Mouse (Mus musculus) left cerebral cortex, adult 2 months (tissue): Measurements from ENCODE around the gene Tmem262. TPM values are rescaled to one million over a fixed set of nuclear protein-coding genes. Genes with fewer than 3 reads are reported as not detected.
A peak's percentile ranks its signal among the peaks of the same experiment; 100 is the strongest.

Experiments used
- DNase-seq, 2 experiments: peaks; one replicate each; pipeline ENCODE4 v3.0.0; 2021 to 2022; ENCODE audit warnings: low spot score in 2 of 2, mixed read lengths in 1 of 2; ENCODE audit errors: extremely low spot score in 1 of 2
- H3K27ac ChIP-seq: fragments of 200-600 bp; 2 replicates; pipeline ENCODE4 v1.8.1; 2022
- H3K4me3 ChIP-seq: fragments of 200-600 bp; 2 replicates; pipeline ENCODE4 v1.8.1; 2022
- CTCF ChIP-seq: fragments of 200-600 bp; IDR thresholded peaks from 2 replicates; pipeline ENCODE4 v1.8.1; 2022; ENCODE audit warnings: antibody characterized with exemption, mild to moderate bottlenecking, moderate library complexity
- intact Hi-C: fragments of 180-260 bp; cut with DNase I; formaldehyde crosslinking; loops from one replicate; pipeline ENCODE4 v1.15.1; 2025
- total RNA-seq, 2 experiments: library from RNA; stranded (reverse); gene quantifications; 2 replicates each; pipeline ENCODE4 v1.2.3; 2021

The Tmem262 gene
- total RNA-seq, 2 experiments from 2014 or later, result not detected

DNA sequence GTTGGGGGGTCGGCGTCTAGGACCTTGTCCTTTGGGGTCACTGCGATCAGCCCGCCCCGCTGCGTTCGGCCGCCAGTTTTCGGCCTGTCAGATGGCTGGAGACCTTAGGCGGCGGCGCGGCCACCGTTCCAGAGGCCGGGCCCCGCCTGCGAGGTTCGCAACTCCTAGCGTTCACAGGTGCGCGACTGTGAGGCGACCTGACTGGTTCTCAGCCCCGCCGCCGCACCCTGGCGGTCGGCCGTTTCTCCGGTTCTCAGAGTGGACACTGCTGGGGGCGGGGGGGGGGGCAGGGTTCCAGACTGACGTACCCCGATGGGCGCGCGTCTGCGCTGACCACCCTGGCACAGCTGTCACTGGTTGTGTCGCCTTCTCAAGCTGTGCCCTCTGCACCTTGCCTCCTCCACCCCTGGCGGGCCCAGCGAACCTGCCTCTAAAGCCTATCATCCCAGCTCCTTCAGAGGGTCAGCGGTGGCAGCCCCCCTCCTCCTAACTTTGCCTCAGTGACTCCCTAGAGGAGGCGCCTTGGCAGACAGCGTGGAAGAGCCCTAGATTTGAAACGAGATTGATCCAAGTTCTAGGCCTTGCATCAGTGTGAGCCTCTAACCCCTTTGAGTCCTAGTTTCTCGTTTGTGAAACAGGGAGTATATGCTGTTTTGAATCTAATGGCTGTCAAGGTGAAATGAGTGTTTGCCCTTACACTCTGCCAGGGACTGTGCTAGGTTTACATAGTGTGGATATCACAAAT lies 32.5 kb upstream of the Tmem262 start:
- no peak for DNase-seq
- H3K27ac ChIP-seq, result peak overlapping the region; percentile 99
- no peak for TF ChIP-seq CTCF
- H3K4me3 ChIP-seq, result peak overlapping the region; percentile 64
- intact Hi-C loops, result loop anchor here (1.0 to 10.0 kb wide), 4 partner anchors 10 to 263 kb away; partner anchors contain the start of genes Fau, Mrpl49, Pola2 and Snx15

DNA sequence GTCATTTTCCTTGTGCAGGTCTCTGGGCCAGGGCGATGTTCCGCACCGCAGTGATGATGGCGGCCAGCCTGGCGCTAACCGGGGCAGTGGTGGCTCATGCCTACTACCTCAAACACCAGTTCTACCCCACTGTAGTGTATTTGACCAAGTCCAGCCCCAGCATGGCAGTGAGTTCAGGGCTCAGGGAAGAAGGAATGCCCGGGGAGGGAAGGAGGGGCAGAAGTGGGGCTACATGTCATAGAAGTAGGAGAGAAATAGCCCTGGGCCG lies 32.0 kb upstream of the Tmem262 start:
- H3K4me3 ChIP-seq, result peak overlapping the region; percentile 64
- intact Hi-C loops, result loop anchor here (1.0 to 10.0 kb wide), 4 partner anchors 9 to 263 kb away; partner anchors contain the start of genes Fau, Mrpl49, Pola2 and Snx15
- peak overlapping the region; percentile 99; the same call in 1 of the 2 replicates for H3K27ac ChIP-seq
- DNase-seq, result no peak
- TF ChIP-seq CTCF, result no peak

DNA sequence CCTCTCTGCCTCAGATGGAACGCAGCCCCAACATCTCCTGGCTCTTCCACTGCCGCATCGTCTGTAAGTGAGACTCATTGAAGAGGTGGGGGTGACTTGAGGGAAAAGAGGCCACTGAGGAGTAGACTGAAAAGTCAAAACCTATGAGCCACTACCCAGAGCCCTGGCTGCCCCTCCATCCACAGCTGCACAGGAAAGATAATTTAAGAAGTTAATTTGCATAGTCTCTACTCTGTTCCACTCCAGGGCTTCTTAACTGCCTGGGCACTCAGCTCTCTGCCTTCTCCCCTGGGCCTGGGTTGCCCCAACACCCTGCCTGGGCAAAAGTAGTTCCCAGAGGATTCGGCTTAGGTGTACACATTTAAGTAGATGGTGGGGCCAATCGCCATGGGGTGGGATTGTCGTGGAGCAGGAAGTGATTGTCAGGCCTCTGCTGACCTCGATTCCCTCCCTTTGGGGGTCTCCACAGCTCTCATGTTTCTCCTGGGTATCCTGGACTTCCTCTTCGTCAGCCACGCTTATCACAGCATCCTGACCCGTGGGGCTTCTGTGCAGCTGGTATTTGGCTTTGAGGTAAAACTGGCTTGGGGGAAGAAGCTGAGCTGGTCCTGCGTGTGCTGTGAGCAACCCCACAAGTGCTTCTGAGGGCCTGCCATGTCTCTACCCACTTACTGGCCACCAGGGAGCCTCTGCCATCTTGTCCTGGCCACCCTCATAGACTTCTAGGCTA lies 31.0 kb upstream of the Tmem262 start:
- no peak for TF ChIP-seq CTCF
- H3K4me3 ChIP-seq, result no peak overlapping the region
- H3K27ac ChIP-seq, result no peak overlapping the region
- intact Hi-C loops, result loop anchor here (5.0 to 10.0 kb wide), 2 partner anchors 78 to 264 kb away; partner anchors contain the start of gene Snx15
- no peak for DNase-seq

DNA sequence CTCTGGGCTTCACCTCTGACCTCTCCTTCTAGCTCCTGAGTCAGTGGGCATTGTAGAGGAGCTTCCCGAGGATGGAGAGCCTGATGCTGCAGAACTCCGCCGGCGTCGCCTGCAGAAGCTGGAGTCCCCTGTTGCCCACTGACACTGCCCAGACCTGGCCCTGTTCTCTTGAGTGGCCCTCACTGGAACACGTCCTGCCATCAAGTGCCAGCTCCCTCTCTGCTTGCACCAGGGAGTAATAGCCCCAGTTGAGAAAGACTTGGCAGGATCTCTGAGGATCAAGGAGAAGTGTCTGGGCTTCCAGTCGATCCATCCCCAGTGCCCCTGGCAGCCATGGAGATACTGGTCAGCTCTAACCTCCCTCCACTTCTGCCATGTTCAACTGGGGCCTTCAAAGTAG lies 27.3 kb upstream of the Tmem262 start:
- Histone ChIP-seq H3K27ac (no peak overlapping the region), H3K4me3 (no peak overlapping the region)
- no peak for TF ChIP-seq CTCF
- intact Hi-C loops, result no loop called here
- no peak for DNase-seq

DNA sequence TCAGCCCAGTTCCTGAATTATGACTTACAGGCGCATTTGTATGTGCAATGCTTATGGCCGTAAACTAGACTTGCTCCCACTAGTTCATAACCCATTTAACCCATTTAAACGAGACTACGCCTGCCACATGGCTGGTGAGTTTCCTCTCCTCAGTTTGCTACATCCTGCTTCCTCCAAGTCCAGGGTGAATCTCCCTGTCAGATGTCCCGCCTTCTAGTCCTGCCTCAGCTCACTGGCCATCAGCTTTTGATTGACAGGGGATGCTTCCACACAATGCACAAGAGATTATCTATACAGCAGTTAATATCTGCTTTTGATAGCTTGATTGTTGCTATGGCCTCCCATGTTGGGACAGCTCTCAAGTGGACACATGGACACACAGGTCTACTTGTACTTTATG lies 25.5 kb upstream of the Tmem262 start:
- Histone ChIP-seq H3K4me3 (no peak overlapping the region), H3K27ac (no peak overlapping the region)
- DNase-seq, result no peak
- no peak for TF ChIP-seq CTCF
- intact Hi-C loops, result no loop called here

DNA sequence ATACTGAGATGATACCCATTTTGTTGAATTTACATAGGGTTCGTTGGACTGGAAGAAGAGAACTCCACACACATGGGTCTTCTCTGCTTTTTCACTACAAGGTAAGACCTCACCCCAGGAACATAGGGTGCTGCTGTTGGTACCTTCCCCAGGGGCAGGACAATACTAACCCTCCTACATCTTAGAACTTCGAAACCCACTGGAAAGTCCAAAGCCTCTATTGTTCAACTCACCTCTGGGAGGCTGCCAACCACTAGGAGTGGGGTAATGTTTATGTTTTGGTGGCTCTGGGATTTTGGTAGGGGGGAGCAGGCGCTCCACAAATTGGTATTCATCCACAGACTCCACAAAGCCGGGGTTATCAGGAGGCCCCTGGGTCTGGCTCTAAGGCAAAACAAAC lies 23.1 kb upstream of the Tmem262 start:
- peak overlapping the region; percentile 86 for H3K4me3 ChIP-seq
- intact Hi-C loops, result loop anchor here (1.0 kb wide), 1 partner anchor 9 kb away; no protein-coding TSS in a partner anchor
- no peak for TF ChIP-seq CTCF
- DNase-seq, result no peak
- no peak overlapping the region for H3K27ac ChIP-seq

DNA sequence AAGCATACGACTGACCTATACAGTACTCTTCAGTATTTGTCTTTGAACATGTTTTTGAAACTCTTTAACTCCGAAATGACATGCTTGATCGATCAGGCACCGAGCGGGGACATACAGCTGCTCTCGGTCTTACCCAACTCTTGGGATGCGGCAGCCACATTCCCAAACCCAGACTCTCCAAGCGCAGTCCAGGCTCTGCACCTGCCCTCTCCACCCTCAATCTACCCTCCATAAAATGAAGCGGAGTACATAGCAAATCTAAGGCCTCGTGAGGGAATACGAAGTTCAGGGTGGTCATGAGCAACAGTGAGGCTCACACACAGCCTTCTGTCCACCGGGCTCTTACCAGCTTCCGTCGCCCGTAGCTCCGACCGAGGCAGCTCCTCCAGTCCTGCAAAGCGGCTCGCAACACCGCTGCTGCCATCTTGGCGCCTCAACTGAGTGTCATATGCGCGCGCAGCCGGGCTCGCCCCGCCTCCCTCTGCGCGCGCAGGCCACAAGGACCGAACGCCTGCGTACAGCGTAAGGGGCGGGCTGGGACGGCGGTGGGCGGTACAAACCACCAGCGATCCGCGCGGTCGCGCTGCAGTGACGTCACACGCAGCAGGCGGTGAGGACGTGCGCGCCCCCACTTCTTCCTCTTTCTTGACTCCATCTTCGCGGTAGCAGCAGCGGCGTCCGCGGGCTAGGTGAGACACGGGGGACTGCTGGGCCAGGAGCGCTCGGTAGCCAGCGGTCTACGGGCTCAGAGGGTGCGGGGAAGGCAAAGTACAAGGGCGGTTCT lies 22.3 kb upstream of the Tmem262 start, which contains the start of the genes Mrpl49 and Fau:
Mrpl49 (minus strand) TSS at position 473 of the 784 bp plus-strand sequence.
Fau (plus strand) TSS at position 532 of the 784 bp plus-strand sequence.
- peak; percentile 99 to 100 for DNase-seq
- TF ChIP-seq CTCF, result no peak
- peak within 1 kb of the TSS; percentile 94 for H3K27ac ChIP-seq
- intact Hi-C loops, result loop anchor here (1.0 kb wide), 1 partner anchor 10 kb away; no protein-coding TSS in a partner anchor
- peak within 1 kb of the TSS; percentile 86 for H3K4me3 ChIP-seq

DNA sequence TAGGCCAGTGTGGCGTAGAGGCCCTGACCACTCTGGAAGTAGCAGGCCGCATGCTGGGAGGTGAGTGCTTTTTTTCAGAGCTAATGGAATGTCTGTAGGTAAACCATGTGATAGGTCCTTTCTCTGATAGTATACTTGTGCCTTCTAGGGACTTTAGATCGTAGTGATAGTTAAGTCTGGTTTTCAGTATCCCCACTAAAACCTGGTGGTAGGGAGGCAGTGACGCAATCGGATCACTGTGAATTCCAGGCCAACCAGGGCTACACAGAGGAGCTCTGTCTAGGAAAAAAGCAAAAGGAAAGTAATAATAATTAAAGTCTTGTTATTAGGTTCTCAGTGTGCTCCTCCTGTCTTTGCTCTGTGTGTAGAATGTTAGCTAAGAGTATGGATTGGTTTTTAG lies 21.3 kb upstream of the Tmem262 start:
- intact Hi-C loops, result no loop called here
- no peak for DNase-seq
- TF ChIP-seq CTCF, result no peak
- peak overlapping the region; percentile 86 for H3K4me3 ChIP-seq
- H3K27ac ChIP-seq, result peak overlapping the region; percentile 94

DNA sequence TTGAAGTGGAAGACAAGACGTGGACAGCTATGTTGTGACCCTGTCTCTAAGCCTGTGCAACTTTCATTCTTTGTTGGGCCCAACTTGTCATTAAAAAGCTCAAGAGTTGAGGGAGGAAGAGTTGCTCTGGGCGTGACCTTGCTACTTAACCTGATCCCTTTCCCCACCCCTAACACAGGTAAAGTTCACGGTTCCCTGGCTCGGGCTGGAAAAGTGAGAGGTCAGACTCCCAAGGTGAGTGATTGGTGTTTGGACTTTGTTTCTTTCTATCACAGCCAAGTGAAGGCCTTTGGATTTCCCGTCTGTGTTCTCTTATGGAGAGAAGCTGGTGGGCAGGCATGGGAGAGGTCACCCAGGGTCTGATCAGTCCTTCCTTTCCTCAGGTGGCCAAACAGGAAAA lies 20.9 kb upstream of the Tmem262 start:
- peak overlapping the region; percentile 86 for H3K4me3 ChIP-seq
- intact Hi-C loops, result no loop called here
- H3K27ac ChIP-seq, result no peak overlapping the region
- no peak for TF ChIP-seq CTCF
- no peak for DNase-seq

DNA sequence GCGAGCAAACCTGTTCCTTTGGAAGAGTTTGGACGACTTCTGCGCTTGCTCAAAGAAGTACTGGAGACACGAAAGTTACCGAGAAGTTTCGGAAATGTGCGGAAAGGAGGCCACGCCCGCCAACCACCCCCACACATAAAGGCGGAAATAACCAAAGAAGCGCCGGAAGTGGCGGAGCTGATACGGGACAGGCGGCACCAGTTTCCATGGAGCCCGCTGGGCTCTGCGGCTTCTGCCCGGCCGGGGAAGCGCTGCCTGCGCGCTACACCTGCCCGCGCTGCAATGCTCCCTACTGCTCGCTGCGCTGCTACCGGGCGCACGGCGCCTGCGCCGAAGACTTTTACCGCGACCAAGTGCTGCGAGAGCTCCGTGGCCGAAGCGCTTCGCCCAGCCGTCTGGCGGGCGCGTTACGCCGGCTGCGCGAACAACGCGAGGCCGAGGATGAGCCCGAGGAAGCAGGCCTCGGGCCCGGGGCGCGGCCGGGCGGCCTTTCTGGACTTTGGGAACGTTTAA lies 18.8 kb upstream of the Tmem262 start, which contains the start of gene Znhit2:
Znhit2 (plus strand) TSS at position 172 of the 513 bp plus-strand sequence.
- Histone ChIP-seq H3K27ac (peak within 1 kb of the TSS; percentile 93), H3K4me3 (peak within 1 kb of the TSS; percentile 51)
- DNase-seq, result peak; percentile 91 to 93
- intact Hi-C loops, result loop anchor here (2.0 kb wide), 1 partner anchor 24 kb away; the partner anchor contains the start of genes Cdca5 and Zfpl1
- peak; percentile 12; the same call in 1 of the 2 replicates for TF ChIP-seq CTCF
